Mouse (Mus musculus) T-helper 2 cell (primary cell): ENCODE results near the gene Mrpl30.

ENCODE experiments used
- in situ Hi-C: fragments of 300-600 bp; cut with MboI, MseI; formaldehyde crosslinking; loops from one replicate; pipeline ENCODE4 v1.15.1; 2025; ENCODE audit warnings: high pct_unique_total_duplicates

The Mrpl30 gene

GRCm38 (mm10) chr1:37894606-37895005 lies 4.3 kb downstream of the Mrpl30 start:
- in situ Hi-C loops: no loop called here

- in situ Hi-C loops: no loop called here
These were observed 9.5 kb downstream of the Mrpl30 start for GRCm38 (mm10) chr1:37899816-37900215.

DNA sequence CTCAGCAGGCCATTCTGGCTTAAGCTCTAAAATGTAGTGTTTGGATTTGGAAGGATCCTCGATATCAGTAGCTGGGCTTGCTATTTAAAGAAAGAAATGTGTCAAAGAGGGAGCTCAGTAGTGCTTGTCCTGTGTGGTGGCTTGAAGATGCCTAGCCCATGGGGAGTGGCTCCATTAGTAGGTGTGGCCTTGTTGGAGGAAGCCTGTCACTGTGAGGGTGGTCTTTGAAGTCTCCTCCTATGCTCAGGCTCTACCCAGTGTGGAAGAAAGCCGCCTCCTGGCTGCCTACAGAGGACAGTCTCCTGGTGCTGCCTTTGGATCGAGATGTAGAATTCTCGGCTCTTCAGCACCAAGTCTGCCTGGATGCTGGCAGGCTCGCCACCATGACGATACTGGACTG lies 10.0 kb downstream of the Mrpl30 start:
- in situ Hi-C loops: no loop called here

GRCm38 (mm10) chr1:37903178-37903577 lies 12.9 kb downstream of the Mrpl30 start:
- in situ Hi-C loops: no loop called here

GRCm38 (mm10) chr1:37912751-37913150 lies 22.5 kb downstream of the Mrpl30 start:
- in situ Hi-C loops: no loop called here

DNA sequence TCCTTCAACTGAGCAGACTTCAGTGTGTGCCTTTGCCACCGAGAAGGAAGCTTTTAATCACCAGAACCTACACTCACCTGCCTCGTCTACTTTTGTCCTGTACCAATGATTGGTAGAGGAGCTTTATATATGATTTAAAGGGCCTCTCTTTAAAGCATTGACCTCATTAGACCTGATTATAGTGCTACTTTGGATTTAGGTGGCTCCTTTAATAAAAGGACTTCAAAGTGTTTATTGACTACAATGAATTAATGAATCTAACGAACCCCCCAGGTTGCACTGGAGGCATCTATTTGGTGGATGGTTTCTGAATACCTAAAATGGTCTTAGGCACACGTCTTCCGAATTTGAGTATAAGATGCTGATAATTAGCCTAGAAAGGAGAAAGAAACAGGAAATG lies 26.1 kb downstream of the Mrpl30 start, which contains the start of gene Lyg2:
Gene Lyg2 (minus strand): TSS at position 101 of the 400 bp plus-strand sequence.
- in situ Hi-C loops: no loop called here

DNA sequence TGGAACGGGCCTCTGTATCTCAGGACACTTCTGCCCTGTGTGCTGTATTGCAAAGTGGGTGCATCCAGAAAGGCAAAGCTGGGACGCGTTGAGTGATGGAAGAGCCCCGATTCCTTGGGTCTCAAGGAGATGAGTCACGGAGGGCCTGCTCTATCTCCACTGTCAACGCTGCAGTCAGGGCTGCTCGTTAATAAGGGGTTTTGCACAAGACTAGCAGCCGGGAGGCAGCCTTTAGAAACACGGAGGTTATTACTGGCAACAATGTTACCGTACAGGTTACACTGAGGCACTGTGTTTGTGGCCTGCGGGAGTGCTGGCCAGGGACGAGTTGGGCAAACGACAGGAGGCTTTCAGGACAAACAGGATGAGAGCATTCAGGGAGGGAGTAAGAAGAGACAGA lies 27.4 kb downstream of the Mrpl30 start:
- in situ Hi-C loops: no loop called here

- in situ Hi-C loops: no loop called here
These were observed 27.8 kb downstream of the Mrpl30 start for GRCm38 (mm10) chr1:37918096-37918495.

GRCm38 (mm10) chr1:37922536-37922935 lies 32.3 kb downstream of the Mrpl30 start:
- in situ Hi-C loops: no loop called here

DNA sequence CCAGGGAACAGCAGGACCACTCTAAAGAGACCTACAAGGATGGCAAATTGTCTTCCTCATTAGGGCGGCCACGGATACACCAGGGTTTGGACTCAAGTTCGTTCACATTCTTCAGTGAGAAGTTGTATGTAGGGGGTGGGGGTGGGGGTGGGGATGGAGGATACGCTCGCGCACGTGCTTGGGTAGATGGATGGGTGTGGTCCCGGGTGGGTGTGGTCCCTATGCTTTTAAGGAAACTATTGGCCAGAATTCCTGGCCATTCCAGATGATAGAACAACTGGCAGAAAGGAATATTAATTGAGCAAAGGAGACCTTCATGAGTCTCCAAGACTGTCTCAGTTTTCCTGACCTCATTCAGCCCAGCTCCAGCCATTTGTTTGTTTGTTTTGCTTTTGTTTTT lies 35.7 kb downstream of the Mrpl30 start:
- in situ Hi-C loops: no loop called here

DNA sequence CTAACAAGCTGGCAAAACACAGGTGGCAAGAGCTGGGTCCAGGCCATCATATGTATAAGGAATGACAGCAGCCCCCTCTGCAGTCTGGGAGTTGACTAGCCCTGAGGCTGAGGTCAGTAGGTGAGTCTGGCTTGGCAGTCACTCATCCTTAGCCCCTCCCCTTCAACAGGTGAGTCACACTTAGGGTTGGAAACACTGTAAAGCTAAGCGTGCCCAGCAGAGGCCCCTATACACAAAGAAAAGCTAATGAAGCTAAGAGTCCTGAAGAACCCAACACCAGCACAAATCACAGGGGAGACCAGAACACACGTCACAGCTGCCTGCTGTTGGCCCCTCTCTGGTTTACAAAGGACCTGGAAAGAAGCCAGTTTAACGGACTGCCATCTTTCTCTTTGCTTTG lies 41.5 kb downstream of the Mrpl30 start:
- in situ Hi-C loops: no loop called here
